Mouse (Mus musculus) WW6 (cell line): ENCODE measurements around the gene Tnik.
A peak's percentile ranks its signal among the peaks of the same experiment; 100 is the strongest.

Experiments used
- DNase-seq: peaks from one replicate; pipeline ENCODE4 v3.0.0-alpha.2; 2013; ENCODE audit warnings: low read depth, low spot score

The Tnik gene

DNA sequence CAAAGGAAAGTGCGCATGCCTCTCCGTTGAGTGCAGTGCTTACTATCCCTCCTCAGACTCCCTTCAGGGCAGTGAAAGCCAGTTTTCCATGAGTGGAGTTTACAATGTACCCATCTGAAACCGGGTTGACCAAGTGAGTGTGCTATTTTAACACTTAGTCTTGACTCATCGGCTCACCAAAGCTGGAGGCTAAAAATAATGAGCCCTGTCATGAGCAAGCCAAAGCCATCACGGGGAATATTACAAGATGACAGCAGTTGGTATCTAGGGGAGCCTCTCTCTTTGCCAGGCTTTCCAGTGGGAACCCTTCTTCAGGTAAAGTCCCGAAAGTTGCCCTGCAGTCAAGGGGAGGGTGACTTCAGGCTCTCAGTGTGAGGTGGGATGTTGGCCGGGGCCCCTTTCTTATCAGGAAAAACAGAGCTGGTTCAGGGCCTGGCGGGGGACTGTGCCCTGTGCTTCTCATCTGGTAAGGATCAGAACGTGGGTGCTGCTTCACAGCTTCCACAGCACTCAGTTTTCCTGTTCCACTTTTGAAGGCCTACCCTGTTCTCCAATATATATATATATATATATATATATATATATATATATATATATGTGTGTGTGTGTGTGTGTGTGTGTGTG lies 136.7 kb downstream of the Tnik start:
- no peak for DNase-seq

DNA sequence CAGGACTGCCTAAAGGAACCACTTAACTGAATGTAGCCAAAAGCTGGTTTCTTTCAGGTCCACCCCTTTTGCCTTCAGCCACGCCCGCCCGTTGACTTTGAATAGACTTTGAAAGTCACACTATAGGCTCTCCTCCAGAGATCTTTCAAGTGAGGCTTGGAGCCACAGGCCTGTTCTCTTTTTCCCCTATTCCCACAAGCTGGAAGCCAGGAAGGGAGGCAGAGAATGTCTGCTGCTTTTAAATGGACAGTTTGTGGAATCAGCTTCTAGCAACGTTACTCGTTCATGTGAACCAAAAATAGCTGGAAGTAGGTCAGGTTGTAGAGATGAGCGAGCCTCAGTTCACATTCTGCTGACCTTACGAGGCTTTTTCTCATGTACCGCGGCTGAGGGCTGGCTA lies 138.3 kb downstream of the Tnik start:
- DNase-seq, result no peak

DNA sequence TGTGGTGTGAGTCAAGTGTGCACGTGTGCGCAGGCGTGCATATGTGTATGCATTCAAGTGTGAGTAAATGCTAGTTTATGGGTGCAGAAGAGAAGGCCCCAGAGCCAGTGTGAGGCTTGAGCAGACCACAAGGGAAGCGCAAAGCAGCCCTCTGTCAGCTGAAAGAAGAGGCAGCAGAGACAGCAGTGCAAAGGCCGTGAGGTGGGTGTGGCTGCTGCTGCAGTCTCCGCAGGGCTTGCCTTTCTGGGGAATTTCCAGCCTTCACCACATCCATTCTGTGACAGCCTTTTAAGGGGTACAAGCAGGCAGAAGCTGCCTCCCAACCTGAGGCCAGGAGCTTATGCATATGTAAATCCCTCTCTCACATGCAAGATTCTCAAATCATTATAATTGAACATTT lies 139.2 kb downstream of the Tnik start:
- no peak for DNase-seq

DNA sequence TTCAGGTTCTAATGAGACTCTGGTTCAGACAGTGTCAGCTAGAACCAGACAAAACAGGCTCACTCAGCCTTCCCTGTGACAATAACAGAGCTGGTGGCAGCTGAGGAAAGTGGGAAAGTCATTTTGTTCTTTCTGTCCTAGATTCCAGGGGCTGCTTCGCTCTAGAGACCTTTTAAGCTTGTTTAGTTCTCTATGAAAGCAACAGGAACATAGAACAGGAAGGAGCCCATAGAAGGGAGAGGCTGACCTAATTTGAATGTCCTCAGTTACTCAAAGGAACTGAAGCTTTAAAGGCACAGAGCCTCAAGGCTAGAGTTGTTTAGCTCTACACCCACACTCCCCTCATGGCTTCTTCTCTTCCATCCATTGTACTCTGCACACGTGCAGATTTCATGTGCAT lies 142.4 kb downstream of the Tnik start:
- DNase-seq, result no peak

DNA sequence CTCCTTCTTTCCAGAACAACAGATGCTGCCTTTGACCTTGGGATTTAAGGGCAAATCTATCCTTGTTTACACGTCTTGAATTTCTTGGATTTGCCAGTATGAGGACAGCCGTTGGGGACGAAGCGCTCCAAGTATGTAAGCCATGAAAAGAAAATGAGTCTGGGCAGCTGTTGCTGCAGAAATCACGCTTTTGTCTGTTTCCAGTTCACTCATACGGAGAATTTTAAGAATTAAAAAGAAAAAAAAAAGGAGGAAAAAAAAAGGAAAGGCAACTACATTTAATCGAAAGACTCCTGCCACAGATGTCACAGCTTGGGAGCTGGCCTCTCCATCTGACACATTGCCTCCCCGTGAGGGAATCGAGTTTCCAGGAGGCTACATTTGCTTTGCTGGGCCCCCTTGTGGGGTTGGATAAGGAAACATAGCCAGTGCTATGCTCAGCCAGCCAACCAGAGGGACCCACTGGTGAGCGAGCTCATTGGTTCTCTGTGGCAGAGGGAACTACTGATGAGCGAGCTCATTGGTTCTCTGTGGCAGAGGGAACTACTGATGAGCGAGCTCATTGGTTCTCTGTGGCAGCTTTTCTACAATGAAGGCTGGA lies 145.9 kb downstream of the Tnik start:
- DNase-seq, result peak; percentile 14

DNA sequence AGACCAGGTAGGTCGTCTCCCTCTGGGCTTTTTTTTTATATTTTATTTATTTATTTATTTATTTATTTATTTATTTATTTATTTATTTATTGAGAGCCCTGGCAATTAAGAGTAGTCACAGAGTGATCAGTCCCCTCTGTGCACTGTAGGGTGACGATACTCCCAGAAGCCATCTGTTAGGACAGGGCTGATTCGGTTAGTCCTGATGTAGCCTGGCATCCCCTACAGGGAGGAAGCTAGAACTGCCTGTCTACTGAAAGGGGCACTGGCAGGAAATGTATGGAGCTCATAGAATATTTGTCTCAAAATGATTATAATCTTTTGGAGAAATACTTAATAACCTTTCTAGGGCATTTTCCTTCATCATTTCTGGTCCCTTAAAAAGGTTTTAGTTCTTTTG lies 147.3 kb downstream of the Tnik start:
- DNase-seq, result no peak

DNA sequence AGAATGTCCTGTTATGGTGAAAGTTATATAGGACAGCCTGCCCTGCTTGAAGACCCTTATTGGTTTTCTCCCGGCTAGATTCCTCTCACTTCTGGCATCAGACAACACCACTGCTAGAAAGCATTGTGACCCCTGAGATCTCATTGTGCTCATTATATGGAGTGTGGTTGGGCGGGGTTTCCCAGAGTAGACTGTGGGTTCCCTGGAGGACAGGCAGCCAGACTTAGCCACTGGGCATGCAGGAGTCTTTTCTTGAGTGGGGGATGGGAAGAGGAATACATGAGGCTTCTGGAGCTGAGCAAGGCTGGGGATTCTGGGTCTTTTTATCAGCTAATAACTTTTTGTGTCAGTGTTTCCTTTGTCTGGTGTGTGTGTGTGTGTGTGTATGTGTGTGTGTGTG lies 153.0 kb downstream of the Tnik start:
- no peak for DNase-seq

DNA sequence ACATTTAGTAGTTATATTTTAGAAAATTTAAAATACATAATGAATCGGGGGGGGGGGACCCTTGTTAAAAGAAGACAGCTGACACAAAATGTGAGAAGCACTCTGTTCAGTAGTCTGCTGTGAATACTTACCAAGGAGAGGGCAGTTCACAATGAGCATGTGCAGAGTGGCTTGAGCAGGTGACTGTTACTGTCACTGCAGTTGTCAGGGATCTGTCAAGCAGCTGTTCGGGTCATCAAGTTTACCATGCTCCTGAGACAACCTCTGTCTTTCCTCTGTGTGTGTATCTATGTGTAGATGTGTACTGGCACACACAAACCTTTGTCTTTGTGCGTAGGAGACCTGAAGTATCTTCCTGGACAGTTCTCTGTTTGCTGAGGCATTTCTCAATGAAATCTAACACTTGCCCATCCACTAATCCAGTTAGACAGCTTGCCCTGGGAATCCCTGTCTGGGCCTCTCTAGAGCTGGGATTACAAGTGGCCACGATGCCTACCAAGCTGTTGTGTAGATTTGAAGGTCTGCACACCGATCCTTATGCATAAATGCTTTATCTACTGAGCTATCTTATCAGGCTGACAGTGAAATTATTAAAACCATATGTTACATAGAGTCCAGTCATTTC lies 154.2 kb downstream of the Tnik start:
- no peak for DNase-seq

DNA sequence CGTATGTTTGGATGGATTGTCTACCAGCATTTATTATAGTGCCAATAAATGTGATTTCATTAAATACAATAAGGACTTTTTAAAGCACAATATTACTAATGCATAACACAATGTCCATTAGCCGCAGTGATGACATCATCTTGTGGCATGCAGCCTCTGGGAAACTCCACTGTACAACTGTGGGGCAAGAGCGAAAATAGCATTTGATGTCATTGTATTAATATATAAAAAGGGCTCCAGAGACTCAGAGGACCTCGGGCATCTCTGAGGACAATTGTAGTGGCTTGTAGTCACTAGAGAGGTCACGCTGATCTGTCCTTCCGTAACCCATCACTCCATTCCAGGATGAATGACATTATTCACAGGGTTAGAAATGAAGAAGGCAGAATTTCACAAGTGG lies 157.2 kb downstream of the Tnik start:
- no peak for DNase-seq

DNA sequence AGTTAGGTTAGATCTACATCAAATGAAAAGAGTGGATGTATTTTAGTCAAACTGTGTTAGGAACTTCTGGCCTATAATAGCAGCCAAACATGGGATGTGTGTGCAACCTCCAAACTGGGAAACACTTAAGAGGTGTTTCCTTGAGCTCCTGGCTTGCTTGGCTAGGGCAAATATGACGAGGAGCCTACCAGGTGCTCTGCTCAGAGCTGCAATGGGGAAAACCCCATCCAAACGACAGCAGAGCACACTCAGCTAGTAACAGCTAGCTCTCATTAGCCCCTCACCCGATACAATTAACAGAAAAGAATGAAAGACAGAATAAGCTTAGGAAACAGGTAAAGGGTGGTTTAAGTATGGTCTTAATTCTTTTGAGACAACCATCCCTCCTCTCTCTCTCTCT lies 157.7 kb downstream of the Tnik start:
- DNase-seq, result no peak

DNA sequence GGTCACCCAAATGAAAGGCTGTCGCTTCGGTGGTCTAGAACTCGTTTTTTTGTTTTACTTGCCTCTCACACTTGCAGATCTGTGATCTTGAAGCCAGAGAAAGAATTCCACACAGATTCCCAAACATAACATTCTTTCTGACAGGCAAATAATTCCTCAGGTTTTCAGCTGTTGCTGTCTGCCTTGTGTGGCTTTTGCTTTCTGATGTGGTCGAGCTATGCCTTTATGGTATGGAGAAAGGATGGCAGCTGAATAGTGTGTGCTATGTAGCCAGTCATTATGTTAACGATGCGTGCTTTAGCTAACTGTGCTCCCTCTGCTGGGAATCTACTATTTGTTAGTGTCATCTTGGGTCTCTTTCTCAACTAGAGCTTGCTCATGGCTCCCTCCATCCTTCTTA lies 158.8 kb downstream of the Tnik start:
- no peak for DNase-seq

DNA sequence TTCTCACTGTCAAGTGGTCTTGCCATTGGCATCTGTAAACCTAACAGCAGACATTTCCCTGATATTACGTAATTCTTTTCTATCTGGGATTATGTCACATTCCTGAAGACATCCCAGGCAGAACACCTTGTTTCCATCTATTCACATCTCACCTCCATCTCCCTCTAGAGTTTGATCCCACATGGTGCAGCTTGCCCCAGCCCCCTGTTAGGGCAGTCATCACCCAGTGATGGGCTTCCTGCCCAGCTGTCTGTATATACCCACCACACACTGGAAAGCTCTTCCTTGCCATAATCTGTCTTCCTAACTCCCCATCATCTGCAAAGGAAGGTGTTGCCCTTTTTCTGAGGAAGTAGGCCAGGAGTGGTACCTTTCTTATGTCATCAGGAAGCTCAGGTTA lies 159.2 kb downstream of the Tnik start:
- no peak for DNase-seq

DNA sequence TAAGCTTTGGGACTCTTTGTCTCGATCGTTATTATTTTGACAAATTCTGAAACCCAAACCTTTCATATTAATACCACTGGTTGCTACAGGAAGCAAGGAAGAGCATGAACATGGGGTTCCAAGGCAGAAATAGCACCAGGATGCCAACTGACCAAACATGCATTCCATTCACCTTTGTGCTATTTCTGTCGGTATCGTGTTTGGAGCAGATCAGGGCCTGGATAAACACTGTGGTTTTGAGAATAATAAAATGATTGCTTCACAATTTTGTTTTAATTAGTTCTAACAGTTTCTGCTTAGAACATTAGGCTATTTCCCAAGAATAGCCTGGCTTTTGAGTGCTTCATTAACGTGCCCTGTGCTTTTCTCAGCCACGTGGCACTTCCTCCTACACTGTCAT lies 162.9 kb downstream of the Tnik start:
- no peak for DNase-seq

DNA sequence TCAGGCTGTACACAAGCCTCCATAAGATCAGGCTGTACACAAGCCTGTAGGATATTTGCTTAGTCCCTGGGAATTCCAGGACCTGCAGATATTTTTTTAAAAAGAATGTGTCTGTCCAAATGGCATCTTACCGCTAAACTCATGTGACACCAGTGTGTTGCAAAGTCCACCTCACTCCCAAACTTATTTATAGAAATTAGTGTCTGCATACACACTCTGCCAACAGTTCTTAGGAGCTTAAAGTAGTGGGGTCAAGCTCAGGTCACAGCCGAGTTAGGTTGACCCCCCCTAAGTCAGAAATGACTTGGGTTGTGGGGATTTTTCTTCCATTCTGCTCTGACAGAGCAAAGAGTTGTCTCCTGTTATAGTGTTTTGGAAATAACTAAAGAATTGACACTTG lies 168.4 kb downstream of the Tnik start:
- DNase-seq, result no peak

DNA sequence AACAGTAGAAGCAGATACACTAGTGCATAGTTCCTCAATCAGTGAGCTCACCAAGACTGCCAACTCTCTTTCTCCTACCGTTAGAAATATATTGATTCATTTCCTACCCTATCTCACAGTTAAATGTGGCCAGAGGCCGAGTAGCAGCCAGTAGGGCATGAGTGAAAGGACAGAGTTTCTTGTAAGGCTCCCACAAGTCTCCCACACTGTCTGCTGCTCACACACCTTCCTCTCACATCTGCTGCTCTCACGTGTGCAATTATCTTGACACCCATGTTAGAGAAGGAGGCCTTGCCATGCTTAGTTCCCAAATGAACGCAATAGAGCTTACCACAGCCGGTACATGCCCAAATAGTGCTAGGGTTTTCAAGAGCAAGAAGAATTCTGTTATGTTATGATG lies 169.3 kb downstream of the Tnik start:
- DNase-seq, result no peak

DNA sequence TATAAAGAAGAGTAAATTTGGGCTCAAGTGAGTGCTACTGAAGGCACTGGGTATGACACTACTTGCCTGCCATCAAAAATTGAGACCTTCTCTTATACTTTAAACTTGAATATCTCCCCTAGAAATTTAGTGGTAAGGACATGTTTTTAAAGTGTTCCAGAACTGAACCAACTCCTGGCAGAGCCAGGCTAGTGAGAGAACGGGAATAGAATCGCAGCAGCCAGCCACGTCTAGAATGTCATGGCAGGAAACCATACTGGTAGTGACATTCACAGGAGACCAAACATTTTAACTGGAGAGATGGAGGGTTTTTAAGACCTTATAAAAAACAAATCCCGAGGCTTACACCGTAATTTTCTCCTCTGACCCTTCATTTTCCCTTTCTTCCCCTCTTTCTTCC lies 172.5 kb downstream of the Tnik start:
- no peak for DNase-seq

DNA sequence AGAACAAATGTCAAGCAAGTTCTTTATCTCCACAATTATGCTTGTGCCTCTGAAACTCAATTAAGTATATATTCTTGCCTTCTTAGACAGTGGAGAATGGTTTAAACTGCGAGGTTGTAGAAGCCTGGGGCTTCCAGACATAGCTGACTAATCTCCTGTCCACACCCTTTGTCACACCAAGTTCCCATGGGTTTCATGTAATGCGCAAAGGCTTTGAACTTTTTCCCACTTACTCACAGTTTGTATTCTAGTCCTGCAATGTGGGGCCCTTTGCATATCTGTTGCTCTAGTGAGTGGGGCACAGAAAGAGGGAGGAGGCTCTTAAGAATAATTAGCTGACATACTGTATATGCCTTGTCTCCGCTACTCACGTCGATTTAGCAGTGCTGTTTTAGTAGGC lies 174.4 kb downstream of the Tnik start:
- DNase-seq, result no peak

DNA sequence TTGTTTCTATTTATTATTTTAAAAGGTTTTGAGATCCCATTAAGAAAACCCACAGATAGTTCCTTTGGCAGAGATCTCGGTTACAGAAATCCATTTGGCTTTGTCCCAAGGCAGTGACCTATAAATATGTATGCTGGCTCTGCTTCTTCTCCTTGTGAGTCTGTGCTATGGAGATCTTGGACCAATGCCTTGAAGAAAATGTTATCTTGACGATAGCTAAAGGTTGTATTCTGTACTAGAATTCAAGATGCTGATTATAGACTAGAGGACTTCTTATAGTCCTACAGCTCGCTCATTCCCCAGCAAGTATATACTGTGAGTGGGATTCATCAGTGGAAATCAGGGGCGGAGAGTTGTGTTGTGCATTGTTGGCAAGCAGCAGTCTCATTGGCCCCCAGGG lies 178.5 kb downstream of the Tnik start:
- DNase-seq, result no peak

DNA sequence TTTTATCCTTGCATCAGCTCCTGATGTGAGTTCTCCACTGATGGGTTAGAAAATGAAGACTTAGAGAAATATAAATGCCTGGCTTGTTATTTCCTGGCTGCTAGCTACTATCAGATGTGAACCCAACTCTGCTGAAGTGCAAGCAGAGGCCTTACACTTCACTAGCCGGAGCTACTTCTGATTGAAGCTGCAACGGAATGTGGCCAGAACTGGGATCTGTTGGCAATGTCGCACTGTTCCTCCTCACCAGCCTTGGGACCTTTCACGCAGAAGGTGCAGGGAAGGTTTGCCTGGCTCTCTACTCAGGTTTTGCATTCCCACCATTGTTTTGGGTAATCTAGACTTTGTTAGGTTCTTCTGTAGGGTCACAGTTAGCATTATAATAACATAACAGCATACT lies 179.1 kb downstream of the Tnik start:
- DNase-seq, result no peak

DNA sequence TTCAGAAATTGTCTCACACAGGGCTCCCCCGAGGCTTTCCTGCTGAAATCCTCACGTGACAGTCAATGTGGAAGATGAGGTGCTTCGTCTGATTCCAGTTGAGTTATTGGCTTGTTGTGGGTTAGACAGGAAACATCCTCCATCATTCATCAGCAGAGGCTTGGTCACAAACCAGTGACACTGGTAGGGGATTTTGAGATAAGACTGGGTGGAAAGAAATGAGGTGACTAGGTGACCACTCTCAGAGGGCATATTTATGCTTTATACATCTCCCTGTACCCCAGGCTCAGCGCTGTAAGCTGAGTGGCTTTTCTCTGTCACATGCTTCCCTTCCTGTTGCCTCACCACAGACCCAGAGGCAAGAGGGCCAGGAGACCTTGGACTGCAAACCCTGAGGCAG lies 184.9 kb downstream of the Tnik start:
- no peak for DNase-seq

DNA sequence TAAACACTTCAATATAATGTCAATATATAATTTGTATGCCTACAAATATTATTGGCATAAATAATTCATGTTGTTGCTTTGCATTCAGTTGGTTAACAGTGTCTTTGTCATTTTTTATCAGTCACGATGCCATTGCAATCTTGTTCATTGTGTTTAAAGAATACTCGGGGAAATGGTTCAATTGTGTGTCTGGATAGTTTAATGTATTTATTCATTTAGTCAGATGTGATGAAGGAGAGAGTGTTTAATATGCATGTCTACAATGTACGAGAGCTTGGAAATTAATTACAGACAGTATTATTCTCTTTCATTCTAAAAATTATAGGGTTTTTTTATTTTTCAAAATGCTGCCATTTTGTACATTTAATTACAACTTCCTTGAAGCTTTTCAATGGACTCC lies 190.4 kb downstream of the Tnik start:
- no peak for DNase-seq

DNA sequence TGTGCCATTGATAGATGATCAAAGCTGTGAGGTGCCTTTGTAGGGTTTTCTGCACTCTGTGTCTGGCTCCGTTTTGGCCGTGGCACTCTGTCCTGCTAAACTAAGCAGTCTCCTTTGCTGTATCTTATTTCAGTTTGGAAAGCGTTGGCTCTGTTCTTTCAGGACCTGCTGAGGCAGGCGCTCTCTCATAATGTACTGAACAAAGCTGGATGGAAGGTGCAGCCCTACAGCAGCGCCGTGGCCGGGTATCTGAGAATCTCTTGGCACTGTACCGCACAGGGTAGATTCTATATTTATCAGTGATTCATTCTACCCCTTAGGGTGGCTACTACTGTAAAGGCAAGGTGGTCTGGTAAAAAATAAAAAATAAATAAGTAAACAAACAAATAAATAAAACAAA lies 193.8 kb downstream of the Tnik start:
- DNase-seq, result no peak

DNA sequence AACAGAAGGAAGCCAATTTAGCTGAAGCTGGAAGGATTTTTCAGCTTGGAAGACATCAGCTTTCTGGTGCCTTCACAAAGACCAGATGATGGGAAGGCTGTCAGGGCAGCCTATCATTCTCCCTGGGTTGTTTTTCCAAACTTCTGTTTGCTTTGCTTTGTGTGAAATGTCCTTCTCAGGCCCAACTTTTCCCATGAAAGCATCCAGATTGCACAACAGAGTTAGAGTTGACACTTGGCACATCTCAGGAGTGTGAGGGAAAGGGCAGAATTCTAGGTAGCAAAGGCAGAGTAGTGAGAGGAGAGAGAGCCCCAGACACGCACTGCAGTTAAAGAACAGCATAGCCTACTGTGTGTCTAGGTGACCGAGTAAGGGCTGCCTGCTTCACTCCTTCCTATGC lies 194.5 kb downstream of the Tnik start:
- DNase-seq, result no peak

DNA sequence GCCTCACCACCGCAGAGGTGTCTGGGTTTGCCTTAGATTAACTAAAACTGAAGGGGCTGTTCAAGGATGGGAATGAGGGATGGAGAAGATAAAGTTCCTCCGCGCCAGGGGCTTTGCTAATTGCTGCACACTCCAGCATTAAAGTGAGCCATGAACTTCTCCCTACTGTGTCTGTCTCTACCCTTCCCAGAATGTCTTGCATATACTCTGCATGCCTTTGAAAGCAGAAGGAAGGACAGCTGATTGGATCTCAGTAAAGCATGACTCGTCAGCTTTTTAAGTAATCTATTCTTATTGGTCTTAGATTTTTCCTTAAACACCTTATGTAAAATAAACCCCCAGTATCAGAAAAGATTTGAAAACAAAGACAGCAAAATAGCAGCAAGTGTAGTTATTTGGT lies 203.7 kb downstream of the Tnik start:
- DNase-seq, result no peak
